Mouse (Mus musculus) hindbrain, embryonic 15.5 days (tissue): Measurements from ENCODE around the gene Samd15. TPM values are rescaled to one million over a fixed set of nuclear protein-coding genes. Genes with fewer than 3 reads are reported as not detected.
"Not testable (repeated sequence)": the region's sequence is repeated elsewhere in the genome, so short reads cannot be mapped to it uniquely, and the experiment has no call there.

ENCODE experiments used
- ATAC-seq: fragments of 200-750 bp; cut with Nextera tagmentation; 2 replicates; pipeline ENCODE4 v1.8.0; 2017; ENCODE audit warnings: low read depth, moderate number of reproducible peaks, moderate TSS enrichment; ENCODE audit not compliant: low FRiP score
- H3K27ac ChIP-seq: fragments of 300-500 bp; sonication (generic); replicated peaks from 2 replicates; pipeline ENCODE4 v1.5.1; 2015; ENCODE audit warnings: mild to moderate bottlenecking, inconsistent platforms
- H3K27me3 ChIP-seq: fragments of 300-500 bp; sonication (generic); 2 replicates; pipeline ENCODE4 v1.6.1; 2015; ENCODE audit warnings: control low read depth, inconsistent platforms
- H3K36me3 ChIP-seq: fragments of 300-500 bp; sonication (generic); 2 replicates; pipeline ENCODE4 v1.6.1; 2015; ENCODE audit warnings: control low read depth, inconsistent platforms
- H3K4me1 ChIP-seq: fragments of 300-500 bp; sonication (generic); replicated peaks from 2 replicates; pipeline ENCODE4 v1.6.1; 2015; ENCODE audit warnings: control low read depth, inconsistent platforms
- H3K4me2 ChIP-seq: fragments of 300-500 bp; sonication (generic); 2 replicates; pipeline ENCODE4 v1.6.1; 2015; ENCODE audit warnings: moderate library complexity, mild to moderate bottlenecking, inconsistent platforms
- H3K4me3 ChIP-seq: fragments of 300-500 bp; sonication (generic); 2 replicates; pipeline ENCODE4 v1.5.1; 2015; ENCODE audit warnings: mild to moderate bottlenecking, inconsistent platforms
- H3K9ac ChIP-seq: fragments of 300-500 bp; sonication (generic); 2 replicates; pipeline ENCODE4 v1.6.1; 2015; ENCODE audit warnings: inconsistent platforms
- H3K9me3 ChIP-seq: fragments of 300-500 bp; sonication (generic); 2 replicates; pipeline ENCODE4 v1.6.1; 2016; ENCODE audit warnings: control low read depth, inconsistent platforms
- WGBS: fragments of 180-500 bp; shearing (Covaris S2); methylation state at CpG from one replicate; pipeline ENCODE4 v1.1.7; 2015; 5-methylcytosine and 5-hydroxymethylcytosine counted together
- polyA plus RNA-seq: library from polyadenylated mRNA; unstranded; fragments of >200 nt; fragmentation: Nextera tagmentation; extraction: Ambion mirVana; gene quantifications from 2 replicates; pipeline ENCODE4 v1.2.1, GENCODE M21; 2015

Gene Samd15
- polyA plus RNA-seq, result 2.0 and 2.4 TPM in 2 replicates

DNA sequence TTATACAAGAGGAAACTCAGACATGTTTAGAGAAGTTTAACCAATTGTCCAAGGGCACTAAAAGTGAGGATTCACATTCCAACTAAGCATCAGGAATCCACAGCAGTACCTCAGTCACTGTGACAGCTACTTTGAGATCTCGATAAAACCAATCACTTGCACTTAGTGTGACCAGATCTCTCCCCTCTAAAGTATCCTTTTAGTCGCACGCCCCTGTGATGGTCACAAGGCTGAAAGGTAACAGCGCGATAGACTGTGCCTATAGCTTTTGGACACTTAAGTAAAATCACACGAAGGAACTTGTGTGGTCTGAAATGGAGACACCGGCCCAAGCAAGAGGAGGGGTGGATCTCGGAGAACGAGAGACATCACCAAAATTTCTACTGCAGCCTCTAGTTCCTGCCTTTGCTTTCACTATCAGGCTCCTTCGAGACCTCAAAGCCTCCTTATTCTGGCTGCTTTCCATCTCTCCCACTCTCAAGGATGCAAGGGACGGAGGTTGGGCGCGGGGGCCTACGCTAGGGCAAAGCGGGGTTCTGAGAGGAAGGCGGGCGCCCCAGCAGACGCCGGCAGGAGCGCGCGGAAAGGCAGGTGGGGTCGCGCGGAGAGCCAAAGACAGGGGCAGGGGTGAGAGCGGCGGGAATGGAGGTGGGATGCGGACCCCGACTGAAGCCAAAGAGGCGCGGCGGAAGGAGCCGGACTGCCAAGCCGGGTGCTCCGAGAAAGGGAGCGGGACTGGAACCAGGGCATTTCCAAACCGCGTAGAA, at the start of gene Samd15:
Gene Samd15 (plus strand): TSS at position 518 of the 767 bp plus-strand sequence.
- peak; percentile 60 for ATAC-seq
- Histone ChIP-seq H3K36me3 (no peaks in the 10 kb centered on the region), H3K27me3 (no peaks in the 10 kb centered on the region), H3K4me2 (peak within 1 kb of the TSS; percentile 77), H3K9me3 (no peaks in the 10 kb centered on the region), H3K27ac (peak within 1 kb of the TSS; percentile 91), H3K4me3 (peak within 1 kb of the TSS; percentile 93), H3K9ac (peak within 1 kb of the TSS; percentile 99), H3K4me1 (peaks cover 16% of the 10 kb centered on the region)
- WGBS, result under 1% methylated on average over 38 of the region's 38 CpGs

DNA sequence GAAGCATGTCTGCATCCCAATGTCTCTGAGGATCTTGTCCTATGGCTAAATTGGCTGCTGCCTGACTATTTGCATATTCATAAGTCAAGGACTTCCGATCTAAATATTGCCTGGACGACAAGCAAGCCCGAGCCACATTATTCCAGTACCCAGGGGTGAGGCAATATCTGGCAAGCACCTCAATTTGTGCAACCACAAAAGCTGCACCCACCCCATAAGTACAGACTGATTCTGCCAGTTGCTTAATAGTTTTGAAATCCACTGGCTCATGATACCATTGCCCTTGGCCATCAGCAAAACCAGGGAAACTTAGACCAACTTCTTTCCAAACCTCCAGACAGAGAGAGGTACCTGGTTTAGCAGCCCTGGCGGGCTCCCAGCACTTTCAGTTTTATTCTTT, 45.1 kb upstream of the Samd15 start:
- 78% methylated on average over 4 of the region's 4 CpGs for WGBS
- ATAC-seq, H3K9ac ChIP-seq, H3K27ac ChIP-seq, H3K4me3 ChIP-seq, H3K4me1 ChIP-seq, H3K36me3 ChIP-seq, H3K27me3 ChIP-seq, H3K9me3 ChIP-seq, H3K4me2 ChIP-seq: not testable (repeated sequence)

DNA sequence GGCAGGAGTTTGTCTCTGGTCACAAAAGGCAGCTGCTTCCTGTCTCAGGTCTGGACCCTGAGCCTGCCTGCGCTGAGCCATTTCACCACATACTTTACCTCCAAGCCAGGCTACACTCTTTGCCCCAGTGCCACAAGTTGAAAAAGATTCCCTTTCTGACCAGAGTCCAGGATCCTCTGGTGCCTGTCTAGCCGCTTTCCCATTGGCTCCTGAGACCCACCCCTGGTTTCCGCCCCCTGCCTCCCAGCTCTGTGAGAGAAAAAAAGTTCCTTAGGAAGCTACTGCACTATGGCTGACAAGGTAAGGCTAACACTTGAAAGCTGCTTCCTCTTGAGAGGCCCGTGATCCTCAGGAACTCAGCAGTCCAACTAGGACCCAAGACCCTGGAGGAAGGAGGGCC, 42.2 kb upstream of the Samd15 start:
- H3K4me3 ChIP-seq, result no peak overlapping the region
- no peak overlapping the region for H3K4me2 ChIP-seq
- H3K9ac ChIP-seq, result no peak overlapping the region
- no peaks in the 10 kb centered on the region for H3K4me1 ChIP-seq
- no peak overlapping the region for H3K27ac ChIP-seq
- no peaks in the 10 kb centered on the region; the same call in 1 of the 2 replicates for H3K36me3 ChIP-seq
- no peaks in the 10 kb centered on the region for H3K27me3 ChIP-seq
- no peaks in the 10 kb centered on the region for H3K9me3 ChIP-seq
- WGBS, result 66% methylated on average over 4 of the region's 4 CpGs
- no peak for ATAC-seq

DNA sequence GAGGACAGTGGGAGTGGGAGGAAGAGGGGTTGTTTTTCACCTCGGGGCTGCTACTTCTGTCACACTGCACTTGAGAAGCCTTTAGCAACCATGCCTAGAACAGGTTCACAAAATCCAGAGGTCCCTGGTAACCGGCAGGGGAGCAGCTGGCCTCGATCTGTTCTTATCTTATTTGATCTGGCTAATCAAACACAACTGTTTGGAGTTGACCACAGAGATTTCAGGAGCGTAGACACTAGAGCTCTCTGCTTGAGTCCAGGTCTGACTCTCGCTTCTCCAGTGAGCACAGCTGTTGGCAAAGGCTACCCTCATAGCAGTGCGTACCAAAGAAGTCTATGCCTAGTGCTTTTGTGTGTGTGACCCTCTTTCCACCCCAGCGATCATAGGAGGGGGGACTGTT, 41.4 kb upstream of the Samd15 start:
- ATAC-seq, result no peak
- WGBS, result 76% methylated on average over 7 of the region's 7 CpGs
- Histone ChIP-seq H3K4me1 (no peaks in the 10 kb centered on the region), H3K4me3 (no peak overlapping the region), H3K9me3 (no peaks in the 10 kb centered on the region), H3K36me3 (no peaks in the 10 kb centered on the region; the same call in 1 of the 2 replicates), H3K4me2 (no peak overlapping the region), H3K9ac (no peak overlapping the region), H3K27me3 (no peaks in the 10 kb centered on the region), H3K27ac (no peak overlapping the region)

DNA sequence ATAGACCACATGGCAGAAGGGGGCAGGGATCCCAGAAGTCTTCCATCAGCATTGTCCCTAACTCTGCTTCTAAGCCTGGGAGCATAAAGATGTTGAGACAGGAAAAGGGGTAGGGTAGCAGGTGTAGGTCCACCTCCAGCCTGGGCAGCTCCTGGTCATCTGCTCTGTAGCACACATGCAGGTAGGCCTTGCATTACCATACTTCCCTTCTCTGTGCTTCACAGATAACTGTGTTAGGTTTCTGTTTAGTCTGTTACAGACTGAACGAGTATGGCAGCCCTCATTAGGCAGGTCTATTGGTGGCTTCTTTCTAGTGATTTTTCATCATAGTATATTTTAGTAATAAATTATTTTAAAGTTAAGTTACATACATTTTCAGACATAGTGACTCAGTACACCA, 39.2 kb upstream of the Samd15 start:
- no peaks in the 10 kb centered on the region for H3K9me3 ChIP-seq
- no peak overlapping the region for H3K4me2 ChIP-seq
- no peaks in the 10 kb centered on the region for H3K4me1 ChIP-seq
- no peak overlapping the region for H3K27ac ChIP-seq
- no peak overlapping the region for H3K9ac ChIP-seq
- no peak overlapping the region for H3K4me3 ChIP-seq
- H3K36me3 ChIP-seq, result peaks cover 4% of the 10 kb centered on the region; the same call in 1 of the 2 replicates
- no peak for ATAC-seq
- 84% methylated on average over 1 of the region's 1 CpGs for WGBS
- H3K27me3 ChIP-seq, result no peaks in the 10 kb centered on the region

DNA sequence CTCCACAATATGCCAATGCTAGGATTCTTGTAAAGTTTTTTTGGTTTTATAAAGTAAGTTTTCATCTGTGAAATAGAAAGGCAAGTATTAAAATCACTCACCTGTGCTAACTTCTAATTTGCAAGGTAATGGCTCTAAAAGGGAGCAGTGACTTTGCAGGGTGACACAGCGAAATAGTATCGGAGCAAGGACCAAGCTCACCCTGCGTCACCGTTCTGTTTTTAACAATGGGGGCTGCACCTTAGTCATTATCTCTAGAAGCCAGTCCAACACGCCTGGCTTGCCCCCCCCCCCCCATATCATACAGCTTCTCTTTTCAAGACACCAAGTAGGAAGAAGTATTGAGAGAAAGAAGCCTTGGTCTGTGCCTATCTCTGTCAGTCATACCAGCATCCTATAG, 38.7 kb upstream of the Samd15 start:
- Histone ChIP-seq H3K4me2 (no peak overlapping the region), H3K4me3 (no peak overlapping the region), H3K36me3 (0 out of 2 replicates have a peak, but pooled peaks cover 4% of the 10 kb centered on the region), H3K27me3 (no peaks in the 10 kb centered on the region), H3K9ac (no peak overlapping the region), H3K27ac (no peak overlapping the region), H3K9me3 (no peaks in the 10 kb centered on the region), H3K4me1 (no peaks in the 10 kb centered on the region)
- no peak for ATAC-seq
- WGBS, result 95% methylated on average over 5 of the region's 5 CpGs

DNA sequence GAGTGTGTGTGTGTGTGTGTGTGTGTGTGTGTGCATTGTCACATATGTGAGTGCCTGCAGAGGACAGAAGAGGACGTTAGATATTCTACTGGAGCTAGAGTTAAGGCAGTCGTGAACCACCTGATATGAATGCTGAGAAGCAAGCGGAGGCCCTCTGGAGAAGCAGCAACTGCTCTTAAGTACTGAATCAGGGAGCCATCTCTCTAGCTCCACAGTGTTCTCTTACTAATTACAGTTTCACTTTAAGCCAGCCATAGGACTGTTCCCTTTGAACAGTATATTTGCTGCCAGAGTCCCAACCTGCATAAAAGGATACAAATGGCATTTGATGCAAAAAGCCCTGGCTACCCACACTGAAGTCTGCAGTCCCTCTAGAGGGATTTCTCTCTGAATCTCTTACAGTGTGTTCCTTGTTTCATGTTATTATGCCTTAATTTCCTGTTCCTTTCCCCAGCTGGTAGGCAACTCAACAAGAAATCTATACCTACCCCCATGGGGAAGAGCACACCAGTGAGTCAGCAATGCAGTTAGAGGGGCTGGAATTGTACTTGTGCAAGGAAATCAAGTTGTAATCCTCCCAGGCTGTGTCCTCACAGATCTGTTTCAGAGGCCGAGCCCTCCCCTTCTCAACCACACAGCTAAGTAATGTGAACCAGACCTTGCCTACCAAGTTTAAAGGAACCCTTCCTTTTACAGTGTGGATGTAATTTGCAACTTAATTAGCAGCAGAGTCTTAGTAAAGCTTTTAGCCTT, 24.2 kb upstream of the Samd15 start:
- Histone ChIP-seq H3K4me2 (no peak overlapping the region), H3K9me3 (no peaks in the 10 kb centered on the region), H3K4me3 (no peak overlapping the region), H3K27ac (no peak overlapping the region), H3K9ac (no peak overlapping the region), H3K27me3 (no peaks in the 10 kb centered on the region), H3K4me1 (no peaks in the 10 kb centered on the region), H3K36me3 (peaks cover 43% of the 10 kb centered on the region)
- 73% methylated on average over 4 of the region's 4 CpGs for WGBS
- no peak for ATAC-seq

DNA sequence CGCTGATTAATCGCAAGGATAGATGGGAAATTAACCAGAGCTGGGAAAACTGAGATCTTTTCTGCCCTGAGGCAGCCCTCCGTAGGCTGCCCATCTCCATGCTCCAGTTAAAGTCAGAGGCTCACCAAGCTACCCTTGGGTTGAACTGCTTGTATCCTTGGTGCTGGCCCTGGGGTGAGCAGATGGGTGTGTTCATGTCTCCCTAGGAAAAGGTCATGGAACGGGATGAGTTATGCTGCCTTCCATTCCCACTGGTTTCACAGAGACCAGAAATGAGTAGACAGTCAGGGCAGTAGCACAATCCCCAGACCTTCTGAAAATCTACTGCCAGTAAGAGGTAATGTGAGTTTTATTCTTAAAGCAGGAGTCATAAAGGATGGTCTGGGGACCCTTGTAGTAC, 21.9 kb upstream of the Samd15 start:
- no peak for ATAC-seq
- Histone ChIP-seq H3K4me1 (no peaks in the 10 kb centered on the region), H3K4me3 (no peak overlapping the region), H3K9ac (no peak overlapping the region), H3K27ac (no peak overlapping the region), H3K9me3 (no peaks in the 10 kb centered on the region), H3K4me2 (no peak overlapping the region), H3K27me3 (no peaks in the 10 kb centered on the region), H3K36me3 (peaks cover 25% of the 10 kb centered on the region)
- 96% methylated on average over 4 of the region's 4 CpGs for WGBS

DNA sequence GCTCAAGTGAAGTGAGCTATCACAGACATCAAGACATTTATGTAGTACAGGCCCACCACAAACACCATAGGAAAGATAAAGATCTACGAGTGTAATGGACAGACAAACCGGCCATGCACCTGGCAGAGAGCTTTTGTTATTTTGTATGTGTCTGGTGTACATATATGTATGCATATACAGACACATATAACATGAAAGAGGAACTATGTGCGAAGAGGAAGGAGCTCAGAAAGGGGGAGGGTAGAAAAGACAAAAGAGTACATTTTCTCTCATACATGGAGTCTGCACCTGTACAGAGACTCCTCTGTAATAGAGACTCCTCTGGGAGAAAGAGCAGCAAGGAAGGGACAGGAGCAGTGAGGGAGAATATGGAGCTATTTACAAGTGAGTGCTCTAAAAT, 6.5 kb upstream of the Samd15 start:
- ATAC-seq, result no peak
- Histone ChIP-seq H3K36me3 (no peaks in the 10 kb centered on the region), H3K27ac (no peak overlapping the region), H3K4me1 (peaks cover 4% of the 10 kb centered on the region; the same call in 1 of the 2 replicates), H3K9ac (no peak overlapping the region), H3K27me3 (no peaks in the 10 kb centered on the region), H3K9me3 (no peaks in the 10 kb centered on the region), H3K4me3 (no peak overlapping the region), H3K4me2 (no peak overlapping the region)
- WGBS, result 97% methylated on average over 3 of the region's 3 CpGs

DNA sequence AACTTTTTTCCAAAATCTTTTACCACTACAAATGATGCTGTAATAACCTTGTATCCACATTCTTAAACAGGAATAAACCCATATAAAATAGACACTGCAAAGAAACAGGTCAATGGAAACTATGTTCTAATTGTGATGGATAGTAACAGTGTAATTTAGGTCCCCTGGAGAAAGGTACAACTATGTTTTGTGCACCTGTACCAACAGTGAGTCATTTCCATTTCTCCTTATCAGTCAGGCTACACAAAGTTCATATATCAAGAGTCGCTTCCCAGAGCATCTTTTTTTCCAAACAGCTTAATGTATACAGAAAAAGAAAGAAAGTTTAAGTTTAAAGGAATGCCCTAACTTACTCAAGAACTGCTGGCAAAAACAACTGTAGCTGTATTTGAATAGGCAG, 4.5 kb upstream of the Samd15 start:
- Histone ChIP-seq H3K4me3 (no peak overlapping the region), H3K9ac (no peak overlapping the region), H3K9me3 (no peaks in the 10 kb centered on the region), H3K36me3 (no peaks in the 10 kb centered on the region), H3K27ac (no peak overlapping the region), H3K27me3 (no peaks in the 10 kb centered on the region), H3K4me2 (no peak overlapping the region), H3K4me1 (peaks cover 16% of the 10 kb centered on the region)
- ATAC-seq, result no peak
- 92% methylated on average over 1 of the region's 1 CpGs for WGBS

DNA sequence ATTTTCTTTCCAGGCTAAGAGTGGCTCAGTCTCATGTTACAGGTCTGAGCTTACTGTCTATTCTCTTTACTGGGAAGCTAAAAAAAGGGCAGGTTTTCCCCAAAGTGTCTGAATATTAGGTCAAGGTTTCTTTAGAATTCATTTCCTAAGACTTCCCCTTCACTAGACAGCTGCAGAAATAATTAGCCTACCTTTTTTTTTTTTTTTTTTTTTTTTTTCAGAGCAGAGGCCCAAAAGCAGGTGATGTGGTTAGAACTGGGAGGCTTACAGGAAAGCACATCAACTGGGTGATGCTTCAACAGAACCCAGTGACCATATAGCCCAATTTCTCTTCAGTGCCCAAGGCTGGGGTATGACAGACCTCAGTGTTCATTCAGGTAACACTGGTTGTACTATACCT, 3.2 kb upstream of the Samd15 start:
- Histone ChIP-seq H3K4me1 (peaks cover 16% of the 10 kb centered on the region), H3K9ac (no peak overlapping the region), H3K36me3 (no peaks in the 10 kb centered on the region), H3K4me2 (no peak overlapping the region), H3K27me3 (no peaks in the 10 kb centered on the region), H3K27ac (no peak overlapping the region), H3K4me3 (no peak overlapping the region), H3K9me3 (no peaks in the 10 kb centered on the region)
- ATAC-seq, result no peak

DNA sequence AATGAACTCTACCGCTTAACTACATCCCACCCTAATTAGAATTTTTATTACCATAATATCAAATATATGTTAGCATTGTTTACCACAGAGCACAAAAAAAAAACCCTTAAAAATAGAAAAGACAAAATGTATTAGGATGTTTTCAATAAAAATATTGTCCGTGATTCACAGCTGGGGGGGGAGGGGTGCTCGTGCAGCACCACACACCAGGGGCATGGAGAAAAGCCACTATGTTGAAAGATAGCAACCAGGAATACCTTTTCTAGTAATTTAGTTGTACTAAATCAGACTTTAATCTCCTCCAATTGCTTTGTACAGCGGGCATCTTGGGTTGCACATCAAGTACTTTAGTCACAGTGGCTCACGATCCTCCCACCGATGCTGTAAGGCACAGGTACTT, 731 bp upstream of the Samd15 start:
- Histone ChIP-seq H3K4me1 (peaks cover 16% of the 10 kb centered on the region), H3K9ac (peak overlapping the region; percentile 99; the same call in 1 of the 2 replicates), H3K36me3 (no peaks in the 10 kb centered on the region), H3K9me3 (no peaks in the 10 kb centered on the region), H3K4me2 (peak overlapping the region; percentile 77), H3K27me3 (no peaks in the 10 kb centered on the region), H3K27ac (no peak overlapping the region), H3K4me3 (peak overlapping the region; percentile 93)
- 50% methylated on average over 6 of the region's 6 CpGs for WGBS
- no peak for ATAC-seq
